Mouse (Mus musculus): ENCODE measurements around the gene Cwc15. TPM values are rescaled to one million over a fixed set of nuclear protein-coding genes. Genes with fewer than 3 reads are reported as not detected.

The Cwc15 gene
- polyA plus RNA-seq, 1 experiment from 2014 or later = 118 TPM

- Histone ChIP-seq H3K27me3 (no peaks in the 10 kb centered on the region), H3K9ac (no peak overlapping the region), H3K9me3 (replicated peaks) (no peaks in the 10 kb centered on the region), H3K4me2 (no peak overlapping the region), H3K27ac (no peak overlapping the region), H3K36me3 (no peaks in the 10 kb centered on the region), H3K4me3 (no peak overlapping the region), H3K4me1 (replicated peaks) (peaks cover 19% of the 10 kb centered on the region)
- 37% methylated on average over 3 of the region's 3 CpGs for WGBS
- ATAC-seq (replicated peaks; ENCODE audit: insufficient number of reproducible peaks, insufficient read depth, low FRiP score, low read depth) = no peak
These were observed 20.7 kb downstream of the Cwc15 start for GRCm38 (mm10) chr9:14520971-14521670.

- 39% methylated on average over 2 of the region's 2 CpGs for WGBS
- ATAC-seq (replicated peaks; ENCODE audit: insufficient number of reproducible peaks, insufficient read depth, low FRiP score, low read depth) = no peak
These were observed 21.3 kb downstream of the Cwc15 start for GRCm38 (mm10) chr9:14521695-14522094.

GRCm38 (mm10) chr9:14523408-14524043 lies 23.1 kb downstream of the Cwc15 start:
- H3K4me1 ChIP-seq (replicated peaks) = peaks cover 19% of the 10 kb centered on the region
- H3K27me3 ChIP-seq = no peaks in the 10 kb centered on the region
- H3K27ac ChIP-seq = 0 out of 2 replicates have a peak overlapping the region, but pooled peaks have one; percentile 21
- H3K4me2 ChIP-seq = no peak overlapping the region
- no peaks in the 10 kb centered on the region for H3K9me3 ChIP-seq (replicated peaks)
- H3K36me3 ChIP-seq = no peaks in the 10 kb centered on the region
- no peak overlapping the region for H3K4me3 ChIP-seq
- WGBS = 3% methylated on average over 4 of the region's 4 CpGs
- peak; percentile 71 for ATAC-seq (replicated peaks; ENCODE audit: insufficient number of reproducible peaks, insufficient read depth, low FRiP score, low read depth)
- H3K9ac ChIP-seq = no peak overlapping the region

More at GRCm38 (mm10) chr9:14521695-14522094, 21.3 kb downstream of the Cwc15 start:
- no peaks in the 10 kb centered on the region for H3K36me3 ChIP-seq
- no peak overlapping the region for H3K27ac ChIP-seq
- peaks cover 19% of the 10 kb centered on the region for H3K4me1 ChIP-seq (replicated peaks)
- H3K27me3 ChIP-seq = no peaks in the 10 kb centered on the region
- H3K4me3 ChIP-seq = no peak overlapping the region
- H3K9me3 ChIP-seq (replicated peaks) = no peaks in the 10 kb centered on the region
- H3K4me2 ChIP-seq = no peak overlapping the region
- no peak overlapping the region for H3K9ac ChIP-seq

- no peak overlapping the region for H3K27ac ChIP-seq
- no peaks in the 10 kb centered on the region for H3K27me3 ChIP-seq
- ATAC-seq (replicated peaks; ENCODE audit: insufficient number of reproducible peaks, insufficient read depth, low FRiP score, low read depth) = no peak
- H3K4me3 ChIP-seq = no peak overlapping the region
- no peak overlapping the region for H3K4me2 ChIP-seq
- no peaks in the 10 kb centered on the region for H3K4me1 ChIP-seq (replicated peaks)
- H3K9ac ChIP-seq = no peak overlapping the region
- WGBS = 55% methylated on average over 5 of the region's 5 CpGs
- no peaks in the 10 kb centered on the region for H3K9me3 ChIP-seq (replicated peaks)
- no peaks in the 10 kb centered on the region for H3K36me3 ChIP-seq
These were observed 29.6 kb downstream of the Cwc15 start for GRCm38 (mm10) chr9:14530004-14530403.

- Histone ChIP-seq H3K4me1 (replicated peaks) (no peaks in the 10 kb centered on the region), H3K27ac (no peak overlapping the region), H3K27me3 (no peaks in the 10 kb centered on the region), H3K9ac (no peak overlapping the region), H3K9me3 (replicated peaks) (no peaks in the 10 kb centered on the region), H3K4me2 (no peak overlapping the region), H3K36me3 (no peaks in the 10 kb centered on the region), H3K4me3 (no peak overlapping the region)
- WGBS = 50% methylated on average over 3 of the region's 3 CpGs
- ATAC-seq (replicated peaks; ENCODE audit: insufficient number of reproducible peaks, insufficient read depth, low FRiP score, low read depth) = no peak
These were observed 31.9 kb downstream of the Cwc15 start for GRCm38 (mm10) chr9:14532283-14532682.

- Histone ChIP-seq H3K4me2 (no peak overlapping the region), H3K4me3 (no peak overlapping the region), H3K9ac (no peak overlapping the region), H3K36me3 (no peaks in the 10 kb centered on the region), H3K4me1 (replicated peaks) (no peaks in the 10 kb centered on the region), H3K27ac (no peak overlapping the region), H3K27me3 (no peaks in the 10 kb centered on the region), H3K9me3 (replicated peaks) (no peaks in the 10 kb centered on the region)
- WGBS = 88% methylated on average over 2 of the region's 2 CpGs
- no peak for ATAC-seq (replicated peaks; ENCODE audit: insufficient number of reproducible peaks, insufficient read depth, low FRiP score, low read depth)
These were observed 33.2 kb downstream of the Cwc15 start for GRCm38 (mm10) chr9:14533659-14534058.

- Histone ChIP-seq H3K27me3 (no peaks in the 10 kb centered on the region), H3K4me1 (replicated peaks) (no peaks in the 10 kb centered on the region), H3K4me2 (no peak overlapping the region), H3K36me3 (peaks cover 3% of the 10 kb centered on the region; the same call in 1 of the 2 replicates), H3K9ac (no peak overlapping the region), H3K27ac (no peak overlapping the region), H3K9me3 (replicated peaks) (no peaks in the 10 kb centered on the region), H3K4me3 (no peak overlapping the region)
- ATAC-seq (replicated peaks; ENCODE audit: insufficient number of reproducible peaks, insufficient read depth, low FRiP score, low read depth) = no peak
- 76% methylated on average over 9 of the region's 9 CpGs for WGBS
These were observed 34.5 kb downstream of the Cwc15 start for GRCm38 (mm10) chr9:14534833-14535456.

- Histone ChIP-seq H3K36me3 (peaks cover 45% of the 10 kb centered on the region), H3K4me3 (no peak overlapping the region), H3K27ac (peak overlapping the region; percentile 35; the same call in 1 of the 2 replicates), H3K4me2 (no peak overlapping the region), H3K9me3 (replicated peaks) (no peaks in the 10 kb centered on the region), H3K27me3 (no peaks in the 10 kb centered on the region), H3K9ac (no peak overlapping the region), H3K4me1 (replicated peaks) (peaks cover 6% of the 10 kb centered on the region; the same call in 1 of the 2 replicates)
- no peak for ATAC-seq (replicated peaks; ENCODE audit: insufficient number of reproducible peaks, insufficient read depth, low FRiP score, low read depth)
- WGBS = 40% methylated on average over 9 of the region's 9 CpGs
These were observed 43.8 kb downstream of the Cwc15 start for GRCm38 (mm10) chr9:14544034-14544757.

- no peak; the same call in 1 of the 2 replicates for ATAC-seq (replicated peaks; ENCODE audit: insufficient number of reproducible peaks, insufficient read depth, low FRiP score, low read depth)
- Histone ChIP-seq H3K9ac (no peak overlapping the region), H3K4me3 (no peak overlapping the region), H3K9me3 (replicated peaks) (no peaks in the 10 kb centered on the region), H3K27ac (0 out of 2 replicates have a peak overlapping the region, but pooled peaks have one; percentile 9), H3K4me1 (replicated peaks) (peaks cover 6% of the 10 kb centered on the region; the same call in 1 of the 2 replicates), H3K4me2 (no peak overlapping the region), H3K27me3 (no peaks in the 10 kb centered on the region), H3K36me3 (peaks cover 51% of the 10 kb centered on the region)
- 56% methylated on average over 12 of the region's 12 CpGs for WGBS
These were observed 47.4 kb downstream of the Cwc15 start for GRCm38 (mm10) chr9:14547584-14548365.

- Histone ChIP-seq H3K27me3 (no peaks in the 10 kb centered on the region), H3K9me3 (replicated peaks) (no peaks in the 10 kb centered on the region), H3K27ac (0 out of 2 replicates have a peak overlapping the region, but pooled peaks have one; percentile 9), H3K4me2 (no peak overlapping the region), H3K36me3 (peaks cover 50% of the 10 kb centered on the region), H3K4me3 (no peak overlapping the region), H3K9ac (no peak overlapping the region), H3K4me1 (replicated peaks) (peaks cover 6% of the 10 kb centered on the region; the same call in 1 of the 2 replicates)
- no peak for ATAC-seq (replicated peaks; ENCODE audit: insufficient number of reproducible peaks, insufficient read depth, low FRiP score, low read depth)
- WGBS = 73% methylated on average over 11 of the region's 11 CpGs
These were observed 47.9 kb downstream of the Cwc15 start for GRCm38 (mm10) chr9:14548366-14548761.

Measured in heart, embryonic 15.5 days (tissue).